Mouse (Mus musculus) Patski (cell line): Measurements from ENCODE around the gene Hoxb8. TPM values are rescaled to one million over a fixed set of nuclear protein-coding genes. Genes with fewer than 3 reads are reported as not detected.
A peak's percentile ranks its signal among the peaks of the same experiment; 100 is the strongest.

Experiments used
- ATAC-seq: fragments of 100-300 bp; one replicate; pipeline ENCODE4 v1.8.0; 2021
- CTCF ChIA-PET: fragments of 350-600 bp; sonication (Branson Sonifier 250); formaldehyde crosslinking; loops from one replicate; lab custom pipeline; 2022; ENCODE audit warnings: inconsistent platforms; lab: Charles Lee
- POLR2A ChIA-PET: fragments of 350-600 bp; sonication (Branson Sonifier 250); formaldehyde crosslinking; loops from one replicate; lab custom pipeline; 2022; ENCODE audit warnings: antibody characterized with exemption, inconsistent platforms; lab: Charles Lee
- DNase-seq: peaks from one replicate; pipeline ENCODE4 v3.0.0-alpha.2; 2011; ENCODE audit warnings: low read depth, low spot score
- H3K27me3 ChIP-seq: fragments of 371-371 bp; one replicate; pipeline ENCODE4 v1.5.1; 2021
- CTCF ChIP-seq: fragments of 100-300 bp; IDR thresholded peaks from one replicate; pipeline ENCODE4 v1.5.1; 2021
- in situ Hi-C: fragments of 300-500 bp; cut with MboI; formaldehyde crosslinking; loops from 3 replicates; pipeline ENCODE4 v1.11.1; 2018; ENCODE audit warnings: low pct_unique_long_range_greater_than_20kb, mixed read lengths
- polyA plus RNA-seq: library from polyadenylated mRNA; unstranded; gene quantifications from one replicate; pipeline ENCODE4 v1.2.3, GENCODE M21; 2021

The Hoxb8 gene
- polyA plus RNA-seq, 1 experiment from 2014 or later, result 118 TPM

DNA sequence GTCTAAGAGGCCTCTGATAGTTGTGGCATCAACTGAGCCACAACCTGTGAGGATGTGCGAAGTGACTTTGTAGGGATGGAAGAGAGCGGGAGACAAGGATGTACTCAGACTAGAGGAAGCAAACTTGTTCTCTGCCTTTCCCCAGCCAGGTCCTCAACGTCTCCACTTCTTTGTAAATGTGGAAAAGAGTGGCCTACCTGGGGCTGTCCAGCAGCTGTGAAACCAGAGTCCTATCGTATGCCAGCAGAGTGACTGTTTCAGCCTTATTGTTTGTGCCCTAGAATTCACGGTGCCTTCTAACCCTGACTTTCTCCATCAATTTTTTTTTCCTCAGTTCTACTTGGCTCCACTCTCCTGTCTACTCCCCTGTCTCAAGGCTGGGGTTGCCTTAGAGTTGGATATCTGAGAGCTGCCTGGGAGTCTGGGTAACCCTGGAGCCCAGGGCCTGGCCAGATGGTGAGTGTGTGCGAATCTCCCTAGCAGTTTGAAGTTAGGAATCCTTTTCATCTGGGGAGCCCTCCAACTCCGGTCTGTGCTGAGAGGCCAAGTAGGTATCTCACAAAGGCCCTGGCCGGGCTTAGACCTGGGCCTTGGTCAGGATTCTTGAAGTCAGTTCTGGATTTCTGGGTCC lies 17.2 kb upstream of the Hoxb8 start:
- TF ChIP-seq CTCF, result no peak
- in situ Hi-C loops, result loop anchor here (25.0 kb wide), 1 partner anchor 1177 kb away; the partner anchor contains the start of gene Itga3
- ATAC-seq (no peak), DNase-seq (no peak)
- ChIA-PET POLR2A (interaction anchor here (1.0 kb wide), 1 partner anchor 11 kb away, joined by 3 read pairs; no protein-coding TSS in a partner anchor), CTCF (no interaction called here)
- no peaks in the 10 kb centered on the region for H3K27me3 ChIP-seq

DNA sequence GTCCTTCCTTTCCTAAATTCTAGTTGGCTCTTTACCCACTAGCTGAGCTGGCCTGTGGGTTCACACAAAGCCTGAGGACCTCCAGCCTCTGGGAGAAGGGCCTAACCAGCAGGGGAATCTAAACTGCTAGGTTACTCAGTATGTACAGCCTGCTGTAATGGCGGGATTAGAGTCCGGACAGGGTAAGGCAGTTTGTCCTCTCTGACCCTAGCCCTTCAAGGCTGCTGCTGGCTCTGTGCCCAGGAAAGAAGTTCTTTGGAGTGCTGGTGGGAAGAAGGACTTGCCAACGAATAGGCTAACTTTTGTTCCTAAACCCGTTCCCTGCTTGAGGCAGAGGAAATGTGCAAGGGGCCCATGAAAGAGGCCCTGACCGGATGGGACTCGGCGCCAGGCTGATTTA lies 15.8 kb upstream of the Hoxb8 start:
- POLR2A ChIA-PET, result no interaction called here
- CTCF ChIA-PET, result no interaction called here

DNA sequence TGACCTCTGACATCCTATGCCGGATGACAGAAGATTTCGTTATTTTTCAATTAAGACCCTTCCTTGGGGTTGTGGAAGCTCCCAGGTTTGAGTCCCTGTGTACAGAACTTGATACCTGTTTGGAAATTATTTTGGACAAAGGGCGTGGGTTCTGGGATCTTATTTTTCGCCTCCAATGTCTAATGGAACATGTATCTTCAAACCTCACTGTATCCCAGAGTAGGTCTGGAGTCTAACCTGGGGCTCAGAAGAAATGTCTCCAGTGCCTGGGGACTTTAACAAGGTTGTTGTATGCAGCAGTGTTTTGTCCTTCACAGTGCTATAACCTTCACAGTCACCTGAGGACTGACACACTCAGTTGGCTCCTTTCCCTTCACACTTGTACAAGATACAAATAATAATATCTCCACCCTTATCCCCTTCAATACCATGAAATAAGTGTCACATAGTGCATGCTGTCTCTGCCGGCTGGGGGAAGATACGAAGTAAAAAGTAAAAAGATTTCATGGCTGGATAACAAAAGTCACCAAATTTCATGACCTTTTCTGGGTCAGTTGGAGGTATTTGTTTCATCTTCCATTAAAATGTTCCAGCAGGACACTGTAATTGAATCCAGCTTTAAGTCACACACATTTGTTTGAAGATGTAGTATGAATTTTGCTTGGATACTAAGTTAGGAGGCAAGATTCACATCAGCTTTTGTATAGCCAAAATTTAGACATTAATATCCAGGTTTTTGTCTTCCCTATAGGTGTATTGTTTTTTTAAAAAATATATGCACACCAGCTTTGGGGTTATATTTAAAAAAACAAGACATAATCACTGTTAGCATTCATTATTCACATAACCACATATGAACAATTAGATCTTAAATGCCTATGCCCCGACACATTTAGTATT lies 14.4 kb upstream of the Hoxb8 start:
- ATAC-seq (no peak), DNase-seq (no peak)
- in situ Hi-C loops, result loop anchor here (25.0 kb wide), 1 partner anchor 1180 kb away; the partner anchor contains the start of gene Itga3
- ChIA-PET CTCF (interaction anchor here (0.6 to 1.2 kb wide), 3 partner anchors 11 to 168 kb away, joined by 3 read pairs; no protein-coding TSS in a partner anchor), POLR2A (interaction anchor here (0.9 to 42.9 kb wide), 3 partner anchors 13 to 35 kb away, joined by 3 to 1274 read pairs (median 3); partner anchors contain the start of genes Hoxb4, Hoxb5, Hoxb6 and Hoxb7)
- H3K27me3 ChIP-seq, result no peaks in the 10 kb centered on the region
- TF ChIP-seq CTCF, result no peak

More for the DNA sequence above, 15.8 kb upstream of the Hoxb8 start:
- no peak for TF ChIP-seq CTCF
- no peaks in the 10 kb centered on the region for H3K27me3 ChIP-seq
- in situ Hi-C loops, result loop anchor here (25.0 kb wide), 1 partner anchor 1179 kb away; the partner anchor contains the start of gene Itga3
- ATAC-seq (no peak), DNase-seq (no peak)

- in situ Hi-C loops, result loop anchor here (25.0 kb wide), 1 partner anchor 1181 kb away; the partner anchor contains the start of gene Itga3
- DNase-seq (no peak), ATAC-seq (no peak)
- TF ChIP-seq CTCF, result no peak
- ChIA-PET CTCF (interaction anchor here (0.6 to 1.2 kb wide), 6 partner anchors 10 to 169 kb away, joined by 3 read pairs; no protein-coding TSS in a partner anchor), POLR2A (interaction anchor here (0.8 to 42.9 kb wide), 5 partner anchors 14 to 34 kb away, joined by 3 to 1274 read pairs (median 3); partner anchors contain the start of genes Hoxb4, Hoxb5, Hoxb6 and Hoxb7)
- H3K27me3 ChIP-seq, result no peaks in the 10 kb centered on the region
Measured at GRCm38 (mm10) chr11:96268031-96268745, 13.5 kb upstream of the Hoxb8 start.

GRCm38 (mm10) chr11:96269869-96270268 lies 11.8 kb upstream of the Hoxb8 start:
- ChIA-PET POLR2A (interaction anchor here (0.8 to 42.9 kb wide), 2 partner anchors 18 to 32 kb away, joined by 4 to 1274 read pairs; partner anchors contain the start of genes Hoxb4, Hoxb5, Hoxb6 and Hoxb7), CTCF (interaction anchor here (2.2 kb wide), 1 partner anchor 8 kb away, joined by 7 read pairs; no protein-coding TSS in a partner anchor)
- ATAC-seq (peak; percentile 36), DNase-seq (no peak)
- no peaks in the 10 kb centered on the region for H3K27me3 ChIP-seq
- in situ Hi-C loops, result loop anchor here (25.0 kb wide), 1 partner anchor 1183 kb away; the partner anchor contains the start of gene Itga3
- TF ChIP-seq CTCF, result no peak

DNA sequence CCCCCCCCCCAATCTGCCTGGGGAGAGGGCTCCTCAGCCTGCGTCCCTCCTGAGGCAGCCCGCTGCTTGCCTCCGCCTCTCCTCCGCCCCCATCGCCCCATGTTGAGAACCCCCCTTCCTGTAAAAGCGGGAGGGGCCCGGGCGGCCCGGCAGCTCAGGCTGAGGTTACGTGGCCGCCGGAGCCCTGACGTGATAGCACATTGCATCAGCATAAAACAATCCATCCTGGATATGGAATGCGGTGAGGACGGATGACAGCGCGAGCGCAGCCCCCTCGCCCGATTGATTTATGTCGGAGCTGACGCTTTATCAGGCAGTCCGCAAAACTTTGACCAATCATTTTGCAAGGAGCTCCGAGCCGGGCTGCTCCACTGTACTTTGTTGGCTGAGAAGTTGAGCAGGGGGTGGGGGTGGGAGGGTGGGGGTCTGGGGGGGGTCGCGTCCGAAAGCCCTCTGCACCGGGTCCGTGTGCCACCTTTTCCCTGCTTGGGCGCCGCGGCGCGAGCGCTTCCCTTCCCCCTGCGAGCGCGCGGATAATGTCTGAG lies 10.6 kb upstream of the Hoxb8 start, which contains the start of gene Hoxb9:
Gene Hoxb9, plus strand, starts transcription at position 462 of the 545 bp plus-strand sequence.
- CTCF ChIA-PET, result interaction anchor here (2.2 kb wide), 1 partner anchor 10 kb away, joined by 7 read pairs; no protein-coding TSS in a partner anchor
- peak; percentile 41 for ATAC-seq
- POLR2A ChIA-PET, result interaction anchor here (0.7 to 42.9 kb wide), 9 partner anchors 10 to 591 kb away, joined by 3 to 1274 read pairs (median 5); partner anchors contain the start of genes Hoxb4, Hoxb5, Hoxb6 and Hoxb7
- no peak for TF ChIP-seq CTCF
- in situ Hi-C loops, result loop anchor here (25.0 kb wide), 1 partner anchor 1184 kb away; the partner anchor contains the start of gene Itga3
- no peaks in the 10 kb centered on the region for H3K27me3 ChIP-seq
- peak; percentile 85 for DNase-seq

DNA sequence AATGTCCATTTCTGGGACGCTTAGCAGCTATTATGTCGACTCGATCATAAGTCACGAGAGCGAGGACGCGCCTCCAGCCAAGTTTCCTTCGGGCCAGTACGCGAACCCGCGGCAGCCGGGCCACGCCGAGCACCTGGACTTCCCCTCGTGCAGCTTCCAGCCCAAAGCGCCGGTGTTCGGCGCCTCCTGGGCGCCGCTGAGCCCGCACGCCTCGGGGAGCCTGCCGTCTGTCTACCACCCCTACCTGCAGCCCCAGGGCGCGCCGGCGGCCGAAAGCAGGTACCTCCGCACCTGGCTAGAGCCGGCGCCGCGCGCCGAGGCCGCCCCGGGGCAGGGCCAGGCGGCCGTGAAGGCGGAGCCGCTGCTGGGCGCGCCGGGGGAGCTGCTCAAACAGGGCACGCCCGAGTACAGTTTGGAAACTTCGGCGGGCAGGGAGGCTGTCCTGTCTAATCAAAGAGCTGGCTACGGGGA lies 10.1 kb upstream of the Hoxb8 start:
- ATAC-seq (peak; percentile 28), DNase-seq (no peak)
- no peak for TF ChIP-seq CTCF
- in situ Hi-C loops, result loop anchor here (25.0 kb wide), 1 partner anchor 1184 kb away; the partner anchor contains the start of gene Itga3
- ChIA-PET POLR2A (interaction anchor here (0.5 to 42.9 kb wide), 12 partner anchors 10 to 591 kb away, joined by 3 to 1274 read pairs (median 5); partner anchors contain the start of genes Hoxb4, Hoxb5, Hoxb6 and Hoxb7), CTCF (interaction anchor here (2.2 kb wide), 1 partner anchor 10 kb away, joined by 7 read pairs; no protein-coding TSS in a partner anchor)
- no peaks in the 10 kb centered on the region for H3K27me3 ChIP-seq
